Mouse (Mus musculus): ENCODE measurements around the gene Scgb1b20.
"Not testable (repeated sequence)": the region's sequence is repeated elsewhere in the genome, so short reads cannot be mapped to it uniquely, and the experiment has no call there.

Gene Scgb1b20

GRCm38 (mm10) chr7:33372934-33373333, at the start of gene Scgb1b20:
Scgb1b20 (plus strand) TSS chr7:33373234.
- not testable (repeated sequence) for DNase-seq

GRCm38 (mm10) chr7:33366222-33366621, 6.8 kb upstream of the Scgb1b20 start, which contains the start of gene Scgb2b20:
Scgb2b20 (minus strand) TSS chr7:33366322.
- not testable (repeated sequence) for DNase-seq

GRCm38 (mm10) chr7:33399749-33400148, 26.7 kb downstream of the Scgb1b20 start:
- DNase-seq, result not testable (repeated sequence)

- no peak for DNase-seq
These were observed 28.6 kb downstream of the Scgb1b20 start for GRCm38 (mm10) chr7:33401650-33402049.

- not testable (repeated sequence) for DNase-seq
These were observed 36.6 kb downstream of the Scgb1b20 start for GRCm38 (mm10) chr7:33409681-33410080.
